Mouse (Mus musculus): ENCODE results near the gene Klhl25. TPM values are rescaled to one million over a fixed set of nuclear protein-coding genes. Genes with fewer than 3 reads are reported as not detected.

Klhl25 gene
- 8.0 and 8.2 TPM in 2 replicates for polyA plus RNA-seq (2015; fragmentation: Nextera tagmentation; extraction: Ambion mirVana)

GRCm38 (mm10) chr7:75848115-75848775 is at the start of gene Klhl25:
Klhl25 (plus strand) TSS chr7:75848310.
- Histone ChIP-seq H3K4me1 (replicated peaks; ENCODE audit: control insufficient read depth, insufficient read depth) (peaks cover 7% of the 10 kb centered on the region), H3K27me3 (ENCODE audit: control insufficient read depth, insufficient read depth, low read length) (no peaks in the 10 kb centered on the region), H3K9ac (ENCODE audit: low read length) (peak within 1 kb of the TSS; percentile 91), H3K36me3 (ENCODE audit: control insufficient read depth, insufficient read depth, low read length) (no peaks in the 10 kb centered on the region), H3K4me3 (ENCODE audit: low read depth, low read length) (peak within 1 kb of the TSS; percentile 86), H3K27ac (replicated peaks) (peak within 1 kb of the TSS; percentile 91), H3K4me2 (replicated peaks; ENCODE audit: low read depth) (peak within 1 kb of the TSS; percentile 85), H3K9me3 (ENCODE audit: control insufficient read depth, low read length) (no peaks in the 10 kb centered on the region)
- TF ChIP-seq CTCF (IDR thresholded peaks at IDR 0.05; ENCODE audit: low read depth) (no peak), EP300 (optimal IDR thresholded peaks at IDR 0.05) (no peak)
- ATAC-seq (ENCODE audit: low FRiP score, low TSS enrichment) (peak; percentile 99), DNase-seq (ENCODE audit: low spot score) (peak; percentile 98)
- 1% methylated on average over 59 of the region's 60 CpGs for WGBS

- TF ChIP-seq CTCF (IDR thresholded peaks at IDR 0.05; ENCODE audit: low read depth) (no peak), EP300 (optimal IDR thresholded peaks at IDR 0.05) (no peak)
- H3K4me2 ChIP-seq (replicated peaks; ENCODE audit: low read depth): no peak overlapping the region
- DNase-seq (ENCODE audit: low spot score) (no peak), ATAC-seq (ENCODE audit: low FRiP score, low TSS enrichment) (no peak)
- no peaks in the 10 kb centered on the region for H3K27me3 ChIP-seq (ENCODE audit: control insufficient read depth, insufficient read depth, low read length)
- no peak overlapping the region for H3K27ac ChIP-seq (replicated peaks)
- 47% methylated on average over 4 of the region's 4 CpGs for WGBS
- no peak overlapping the region for H3K9ac ChIP-seq (ENCODE audit: low read length)
- no peaks in the 10 kb centered on the region for H3K4me1 ChIP-seq (replicated peaks; ENCODE audit: control insufficient read depth, insufficient read depth)
- H3K9me3 ChIP-seq (ENCODE audit: control insufficient read depth, low read length): no peaks in the 10 kb centered on the region
- H3K36me3 ChIP-seq (ENCODE audit: control insufficient read depth, insufficient read depth, low read length): no peaks in the 10 kb centered on the region
- no peak overlapping the region for H3K4me3 ChIP-seq (ENCODE audit: low read depth, low read length)
Measured at GRCm38 (mm10) chr7:75800530-75800929, 47.6 kb upstream of the Klhl25 start.

GRCm38 (mm10) chr7:75801022-75801421 is 47.1 kb upstream of the Klhl25 start:
- TF ChIP-seq EP300 (optimal IDR thresholded peaks at IDR 0.05) (no peak), CTCF (IDR thresholded peaks at IDR 0.05; ENCODE audit: low read depth) (no peak)
- 94% methylated on average over 3 of the region's 3 CpGs for WGBS
- H3K27ac ChIP-seq (replicated peaks): no peak overlapping the region

GRCm38 (mm10) chr7:75801621-75802358 is 46.3 kb upstream of the Klhl25 start:
- no peak overlapping the region for H3K9ac ChIP-seq (ENCODE audit: low read length)
- no peaks in the 10 kb centered on the region for H3K9me3 ChIP-seq (ENCODE audit: control insufficient read depth, low read length)
- H3K4me1 ChIP-seq (replicated peaks; ENCODE audit: control insufficient read depth, insufficient read depth): no peaks in the 10 kb centered on the region
- no peak overlapping the region for H3K27ac ChIP-seq (replicated peaks)
- H3K4me3 ChIP-seq (ENCODE audit: low read depth, low read length): no peak overlapping the region
- ATAC-seq (ENCODE audit: low FRiP score, low TSS enrichment) (no peak), DNase-seq (ENCODE audit: low spot score) (no peak)
- WGBS: 95% methylated on average over 5 of the region's 5 CpGs
- H3K4me2 ChIP-seq (replicated peaks; ENCODE audit: low read depth): no peak overlapping the region
- no peaks in the 10 kb centered on the region for H3K36me3 ChIP-seq (ENCODE audit: control insufficient read depth, insufficient read depth, low read length)
- H3K27me3 ChIP-seq (ENCODE audit: control insufficient read depth, insufficient read depth, low read length): no peaks in the 10 kb centered on the region
- TF ChIP-seq EP300 (optimal IDR thresholded peaks at IDR 0.05): no peak
- no peak for TF ChIP-seq CTCF (IDR thresholded peaks at IDR 0.05; ENCODE audit: low read depth)

More at GRCm38 (mm10) chr7:75801022-75801421, 47.1 kb upstream of the Klhl25 start:
- H3K4me3 ChIP-seq (ENCODE audit: low read depth, low read length): no peak overlapping the region
- H3K36me3 ChIP-seq (ENCODE audit: control insufficient read depth, insufficient read depth, low read length): no peaks in the 10 kb centered on the region
- H3K27me3 ChIP-seq (ENCODE audit: control insufficient read depth, insufficient read depth, low read length): no peaks in the 10 kb centered on the region
- no peak overlapping the region for H3K9ac ChIP-seq (ENCODE audit: low read length)
- no peak overlapping the region for H3K4me2 ChIP-seq (replicated peaks; ENCODE audit: low read depth)
- DNase-seq (ENCODE audit: low spot score) (no peak), ATAC-seq (ENCODE audit: low FRiP score, low TSS enrichment) (no peak)
- no peaks in the 10 kb centered on the region for H3K9me3 ChIP-seq (ENCODE audit: control insufficient read depth, low read length)
- no peaks in the 10 kb centered on the region for H3K4me1 ChIP-seq (replicated peaks; ENCODE audit: control insufficient read depth, insufficient read depth)

- Histone ChIP-seq H3K36me3 (ENCODE audit: control insufficient read depth, insufficient read depth, low read length) (no peaks in the 10 kb centered on the region), H3K4me3 (ENCODE audit: low read depth, low read length) (no peak overlapping the region), H3K4me1 (replicated peaks; ENCODE audit: control insufficient read depth, insufficient read depth) (no peaks in the 10 kb centered on the region), H3K27me3 (ENCODE audit: control insufficient read depth, insufficient read depth, low read length) (no peaks in the 10 kb centered on the region), H3K9ac (ENCODE audit: low read length) (no peak overlapping the region), H3K27ac (replicated peaks) (no peak overlapping the region), H3K9me3 (ENCODE audit: control insufficient read depth, low read length) (no peaks in the 10 kb centered on the region), H3K4me2 (replicated peaks; ENCODE audit: low read depth) (no peak overlapping the region)
- ATAC-seq (ENCODE audit: low FRiP score, low TSS enrichment) (no peak), DNase-seq (ENCODE audit: low spot score) (no peak)
- TF ChIP-seq EP300 (optimal IDR thresholded peaks at IDR 0.05): no peak
- TF ChIP-seq CTCF (IDR thresholded peaks at IDR 0.05; ENCODE audit: low read depth): no peak
- WGBS: 84% methylated on average over 3 of the region's 3 CpGs
Measured at GRCm38 (mm10) chr7:75802887-75803286, 45.2 kb upstream of the Klhl25 start.

- Histone ChIP-seq H3K36me3 (ENCODE audit: control insufficient read depth, insufficient read depth, low read length) (no peaks in the 10 kb centered on the region), H3K27me3 (ENCODE audit: control insufficient read depth, insufficient read depth, low read length) (no peaks in the 10 kb centered on the region), H3K9ac (ENCODE audit: low read length) (no peak overlapping the region), H3K4me1 (replicated peaks; ENCODE audit: control insufficient read depth, insufficient read depth) (no peaks in the 10 kb centered on the region), H3K9me3 (ENCODE audit: control insufficient read depth, low read length) (no peaks in the 10 kb centered on the region), H3K4me2 (replicated peaks; ENCODE audit: low read depth) (no peak overlapping the region), H3K27ac (replicated peaks) (no peak overlapping the region), H3K4me3 (ENCODE audit: low read depth, low read length) (no peak overlapping the region)
- DNase-seq (ENCODE audit: low spot score) (no peak), ATAC-seq (ENCODE audit: low FRiP score, low TSS enrichment) (no peak)
- WGBS: 45% methylated on average over 4 of the region's 4 CpGs
- TF ChIP-seq CTCF (IDR thresholded peaks at IDR 0.05; ENCODE audit: low read depth) (no peak), EP300 (optimal IDR thresholded peaks at IDR 0.05) (no peak)
Measured at GRCm38 (mm10) chr7:75806161-75806560, 41.9 kb upstream of the Klhl25 start.
